Mouse (Mus musculus) frontal cortex, postnatal 14 days (tissue): ENCODE measurements around the gene Cspg4.
A peak's percentile ranks its signal among the peaks of the same experiment; 100 is the strongest.

Source experiments
- DNase-seq, 2 experiments: peaks; one replicate each; pipeline ENCODE4 v3.0.0; 2022; ENCODE audit warnings: low spot score in 2 of 2

The Cspg4 gene

GRCm38 (mm10) chr9:56864216-56864729 lies 560 bp upstream of the Cspg4 start, which contains the start of gene Odf3l1:
TSS of gene Odf3l1 (minus strand) at chr9:56864679.
- no peak for DNase-seq

- DNase-seq, result no peak
Observed at GRCm38 (mm10) chr9:56865673-56866400, 1.0 kb downstream of the Cspg4 start.

GRCm38 (mm10) chr9:56866430-56866829 lies 1.6 kb downstream of the Cspg4 start:
- no peak for DNase-seq

- DNase-seq, result peak; percentile 64 to 77
Observed at GRCm38 (mm10) chr9:56868292-56868691, 3.5 kb downstream of the Cspg4 start.

GRCm38 (mm10) chr9:56869552-56869951 lies 4.7 kb downstream of the Cspg4 start:
- DNase-seq, result peak; percentile 45 to 56

- DNase-seq, result no peak
Observed at GRCm38 (mm10) chr9:56870778-56871177, 5.9 kb downstream of the Cspg4 start.

GRCm38 (mm10) chr9:56871191-56871590 lies 6.4 kb downstream of the Cspg4 start:
- DNase-seq, result no peak

GRCm38 (mm10) chr9:56872105-56872903 lies 7.5 kb downstream of the Cspg4 start:
- DNase-seq, result no peak

GRCm38 (mm10) chr9:56873097-56873496 lies 8.3 kb downstream of the Cspg4 start:
- no peak for DNase-seq

- DNase-seq, result peak in 1 of 2 experiments; percentile 57
Observed at GRCm38 (mm10) chr9:56876784-56877183, 12.0 kb downstream of the Cspg4 start.

- no peak for DNase-seq
Observed at GRCm38 (mm10) chr9:56877284-56877683, 12.5 kb downstream of the Cspg4 start.

GRCm38 (mm10) chr9:56880790-56881189 lies 16.0 kb downstream of the Cspg4 start:
- DNase-seq, result no peak

GRCm38 (mm10) chr9:56881539-56882082 lies 16.8 kb downstream of the Cspg4 start:
- DNase-seq, result no peak

GRCm38 (mm10) chr9:56882283-56882682 lies 17.4 kb downstream of the Cspg4 start:
- no peak for DNase-seq

- DNase-seq, result no peak
Observed at GRCm38 (mm10) chr9:56882818-56883217, 18.0 kb downstream of the Cspg4 start.

- DNase-seq, result no peak
Observed at GRCm38 (mm10) chr9:56883470-56883869, 18.6 kb downstream of the Cspg4 start.

- no peak for DNase-seq
Observed at GRCm38 (mm10) chr9:56884328-56884727, 19.5 kb downstream of the Cspg4 start.

GRCm38 (mm10) chr9:56886113-56886512 lies 21.3 kb downstream of the Cspg4 start:
- no peak for DNase-seq

GRCm38 (mm10) chr9:56886601-56887000 lies 21.8 kb downstream of the Cspg4 start:
- no peak for DNase-seq

GRCm38 (mm10) chr9:56887581-56887980 lies 22.7 kb downstream of the Cspg4 start:
- DNase-seq, result no peak

- DNase-seq, result peak; percentile 56 to 64
Observed at GRCm38 (mm10) chr9:56889817-56890216, 25.0 kb downstream of the Cspg4 start.

GRCm38 (mm10) chr9:56890522-56891250 lies 25.9 kb downstream of the Cspg4 start:
- no peak for DNase-seq
